Mouse (Mus musculus) thymus, adult 2 months (tissue): ENCODE measurements around the gene Dcps.

Experiments used
- CTCF ChIP-seq: fragments of 200-500 bp; IDR thresholded peaks from 2 replicates; pipeline ENCODE4 v1.5.1; 2012; ENCODE audit warnings: mild to moderate bottlenecking, control low read depth, low read length, moderate library complexity, borderline replicate concordance; ENCODE audit not compliant: control insufficient read depth, poor library complexity, insufficient read depth; ENCODE audit errors: extremely low read depth
- POLR2A ChIP-seq: fragments of 200-500 bp; IDR thresholded peaks from 2 replicates; pipeline ENCODE4 v1.6.1; 2012; ENCODE audit warnings: mild to moderate bottlenecking, low read length, control low read depth, moderate library complexity; ENCODE audit not compliant: control insufficient read depth, poor library complexity, insufficient read depth; ENCODE audit errors: extremely low read depth

DNA sequence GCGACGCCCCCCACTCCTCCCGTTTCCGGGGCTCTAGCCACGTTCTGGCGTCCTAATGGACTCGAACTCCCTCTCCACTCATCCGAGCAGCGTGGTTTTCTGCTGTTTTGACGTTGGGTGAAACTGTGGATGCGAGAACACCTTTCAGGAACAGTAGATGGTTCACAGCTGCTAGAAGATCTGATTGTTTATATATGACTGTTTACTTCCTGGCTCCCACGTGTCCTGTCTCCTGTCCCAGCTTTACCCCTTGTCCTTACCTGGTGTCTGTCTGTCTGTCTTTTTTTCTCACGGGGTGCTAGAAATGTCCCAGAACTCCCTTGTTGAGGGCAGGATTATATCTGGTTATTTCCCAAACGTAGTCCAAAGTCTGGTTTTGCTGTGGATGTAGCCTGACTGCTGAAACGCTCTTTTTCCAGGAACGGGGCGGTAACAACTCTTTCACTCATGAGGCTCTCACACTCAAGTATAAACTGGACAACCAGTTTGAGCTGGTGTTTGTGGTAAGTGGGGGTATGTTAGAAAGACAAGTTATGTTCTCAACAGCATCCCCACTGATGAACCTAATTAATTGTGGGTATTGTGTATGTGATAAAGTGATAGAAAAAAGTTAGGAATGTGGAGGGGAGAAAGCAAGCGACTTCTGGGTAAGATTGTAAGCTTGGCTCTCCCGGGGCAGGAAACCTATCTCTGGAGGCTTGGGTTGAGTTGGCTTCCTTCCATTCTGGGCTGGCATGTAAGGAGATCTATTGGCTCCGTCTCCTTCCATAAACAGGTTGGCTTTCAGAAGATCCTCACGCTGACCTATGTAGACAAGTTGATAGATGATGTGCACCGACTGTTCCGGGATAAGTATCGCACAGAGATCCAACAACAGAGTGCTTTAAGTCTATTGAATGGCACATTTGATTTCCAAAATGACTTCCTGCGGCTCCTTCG is 36.0 kb upstream of the Dcps start:
- TF ChIP-seq CTCF = no peak
- TF ChIP-seq POLR2A = no peak
